Mouse (Mus musculus): ENCODE results near the gene Gpr18.
"Not testable (repeated sequence)": the region's sequence is repeated elsewhere in the genome, so short reads cannot be mapped to it uniquely, and the experiment has no call there.

Gene Gpr18

GRCm38 (mm10) chr14:121879266-121879840 is 36.2 kb downstream of the Gpr18 start:
- DNase-seq: peak; percentile 48

- DNase-seq: no peak
Observed at GRCm38 (mm10) chr14:121878859-121879206, 36.7 kb downstream of the Gpr18 start.

- DNase-seq: peak; percentile 100
Observed at GRCm38 (mm10) chr14:121878176-121878858, 37.3 kb downstream of the Gpr18 start, which contains the start of gene Ubac2. Gene Ubac2, plus strand, starts transcription at chr14:121878620.

- DNase-seq: peak; percentile 9
Observed at GRCm38 (mm10) chr14:121877640-121878039, 37.9 kb downstream of the Gpr18 start.

- DNase-seq: no peak
Observed at GRCm38 (mm10) chr14:121876860-121877259, 38.7 kb downstream of the Gpr18 start.

- DNase-seq: not testable (repeated sequence)
Observed at GRCm38 (mm10) chr14:121876190-121876589, 39.4 kb downstream of the Gpr18 start.

GRCm38 (mm10) chr14:121873646-121874045 is 41.9 kb downstream of the Gpr18 start:
- no peak for DNase-seq

- no peak for DNase-seq
Observed at GRCm38 (mm10) chr14:121873172-121873571, 42.4 kb downstream of the Gpr18 start.

GRCm38 (mm10) chr14:121872760-121873159 is 42.8 kb downstream of the Gpr18 start:
- no peak for DNase-seq

GRCm38 (mm10) chr14:121869111-121869510 is 46.5 kb downstream of the Gpr18 start:
- DNase-seq: no peak

GRCm38 (mm10) chr14:121866574-121866973 is 49.0 kb downstream of the Gpr18 start:
- DNase-seq: no peak

- peak; percentile 90 for DNase-seq
Observed at GRCm38 (mm10) chr14:121865162-121865561, 50.4 kb downstream of the Gpr18 start.

Measured in thymus, postnatal 4 days (tissue).